Mouse (Mus musculus) cerebellum, adult 2 months (tissue): ENCODE measurements at regions not wholly inside any gene's neighbourhood (a gene's known extent, or its start where the extent isn't known, plus 50 kb on each side); places are given as distances from the start of the nearest gene placed in this dataset.

Experiments used
- CTCF ChIP-seq: fragments of 200-500 bp; IDR thresholded peaks from 2 replicates; pipeline ENCODE4 v1.5.1; 2011; ENCODE audit warnings: low read depth, mild to moderate bottlenecking, control low read depth, low read length, moderate library complexity, borderline replicate concordance; ENCODE audit not compliant: insufficient read depth
- POLR2A ChIP-seq: fragments of 200-500 bp; IDR thresholded peaks from 2 replicates; pipeline ENCODE4 v1.6.1; 2011; ENCODE audit warnings: low read length, control low read depth, borderline replicate concordance; ENCODE audit not compliant: insufficient read depth

DNA sequence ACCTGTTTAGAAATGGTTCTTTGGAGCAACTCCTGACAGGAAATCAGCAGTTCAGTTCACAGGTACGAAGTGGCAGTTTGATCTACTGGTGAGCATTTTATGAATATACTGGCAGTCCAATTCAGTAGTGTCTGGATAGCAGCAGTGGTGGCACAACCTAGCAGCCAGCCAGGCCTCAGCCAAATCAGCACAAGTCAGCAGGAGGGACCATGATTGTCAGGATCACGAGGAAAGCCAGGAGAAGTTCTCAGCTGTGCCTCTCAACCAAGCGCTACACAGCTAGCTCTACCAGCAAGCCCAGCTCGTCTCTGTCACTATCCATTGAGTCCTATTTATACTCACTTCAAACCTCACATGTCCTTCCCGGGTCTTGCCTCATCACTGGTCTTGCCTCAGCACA, 89.3 kb upstream of the Npy start:
- no peak for TF ChIP-seq POLR2A
- no peak for TF ChIP-seq CTCF
